Mouse (Mus musculus) mesoderm, embryonic 11.5 days (tissue): ENCODE results near the gene Rbms3.

ENCODE experiments used
- DNase-seq: peaks from one replicate; pipeline ENCODE4 v3.0.0-alpha.2; 2012; ENCODE audit warnings: low read depth, low spot score

Gene Rbms3

DNA sequence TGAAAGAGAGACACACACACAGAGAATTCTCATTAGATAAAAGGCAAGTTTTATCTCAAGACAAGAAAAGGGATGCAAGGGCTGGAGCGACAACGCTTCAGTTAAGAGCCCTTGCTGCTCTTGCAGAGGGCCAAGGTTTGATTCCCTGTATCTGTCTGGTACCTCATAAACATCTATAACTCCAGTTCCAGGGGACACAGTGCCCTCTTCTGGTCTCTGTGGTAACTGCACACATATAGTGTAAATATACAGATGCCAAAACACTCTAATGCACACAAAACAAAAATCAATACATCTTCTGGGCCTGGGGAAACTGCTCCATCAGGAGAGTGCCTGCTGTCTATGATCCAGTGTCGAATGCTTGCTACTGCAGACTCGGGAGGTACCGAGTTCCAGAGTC, 145.3 kb downstream of the Rbms3 start:
- peak; percentile 14 for DNase-seq

DNA sequence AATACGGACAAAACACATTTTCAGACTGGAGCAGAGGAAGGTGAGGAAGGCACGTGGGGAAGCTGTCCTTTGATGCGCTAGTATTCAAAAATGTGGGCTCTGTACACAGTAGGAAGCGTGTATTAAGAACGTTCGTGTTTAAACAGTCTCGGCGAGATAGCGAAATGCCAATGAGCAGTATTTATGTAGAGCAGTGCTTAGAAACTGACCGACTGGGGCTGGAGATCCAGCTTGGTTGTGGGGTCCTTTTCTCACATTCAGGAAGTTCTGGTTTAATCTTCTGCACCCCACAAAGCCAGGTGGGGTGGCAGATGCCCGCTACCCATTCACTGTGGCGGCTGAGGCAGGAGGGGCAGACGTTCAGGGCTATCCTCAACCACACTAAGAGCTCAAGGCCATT, 153.0 kb downstream of the Rbms3 start:
- no peak for DNase-seq

DNA sequence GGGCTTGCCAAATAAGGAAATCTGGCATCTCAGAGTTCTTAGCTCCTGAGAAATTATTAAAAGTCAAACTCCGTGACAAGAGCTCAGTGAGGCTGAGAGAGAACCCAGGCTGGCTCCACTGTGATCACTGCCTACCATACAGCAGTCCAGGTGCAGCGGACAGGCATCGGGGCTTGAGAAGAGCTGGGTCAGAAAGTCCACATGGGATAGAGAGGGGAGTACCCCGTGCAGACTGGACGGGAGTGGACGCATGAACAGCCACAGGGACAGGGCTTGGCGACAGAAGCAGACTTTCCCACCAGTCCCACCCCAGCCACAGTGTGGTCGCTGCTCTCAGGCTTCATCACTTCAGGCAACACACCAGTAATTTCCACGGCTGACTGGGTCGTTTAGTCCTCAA, 176.9 kb downstream of the Rbms3 start:
- no peak for DNase-seq

DNA sequence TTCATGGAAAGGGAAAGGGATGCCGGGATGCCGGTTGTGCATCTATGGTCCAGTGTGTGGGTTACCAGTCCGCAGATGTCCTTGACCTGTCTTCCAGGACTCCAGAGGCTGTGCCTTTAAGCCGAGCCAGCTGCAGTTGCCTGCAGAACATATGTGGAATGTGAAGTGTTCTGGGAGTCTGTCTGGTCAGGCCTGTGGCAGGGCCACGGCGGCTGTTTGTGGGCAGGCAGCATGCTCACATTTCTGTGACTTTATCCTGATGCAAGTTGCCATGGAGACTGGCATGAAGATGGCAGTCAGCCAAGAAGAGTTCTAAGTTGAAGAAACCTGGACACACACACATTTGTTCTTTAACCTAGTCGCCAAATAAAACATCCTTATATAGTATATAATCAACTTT, 187.1 kb downstream of the Rbms3 start:
- DNase-seq, result peak; percentile 56

DNA sequence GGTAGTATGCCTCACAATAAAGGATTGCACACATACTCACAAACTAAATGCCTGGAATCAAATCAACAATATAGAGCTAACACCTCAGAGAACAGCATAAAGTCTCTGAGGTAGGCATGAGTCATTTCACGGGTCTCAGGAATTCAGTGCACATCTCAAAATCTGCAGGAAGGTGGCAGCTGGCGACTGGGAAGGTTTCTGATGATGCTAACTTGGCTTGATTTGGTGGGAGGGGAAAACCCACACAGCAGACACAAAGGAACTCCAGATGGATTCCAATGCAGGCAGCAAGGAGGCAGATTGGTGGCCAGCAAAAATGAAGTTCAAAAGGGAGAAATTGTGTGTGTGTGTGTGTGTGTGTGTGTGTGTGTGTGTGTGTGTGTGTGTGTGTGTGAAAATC, 193.9 kb downstream of the Rbms3 start:
- no peak for DNase-seq

DNA sequence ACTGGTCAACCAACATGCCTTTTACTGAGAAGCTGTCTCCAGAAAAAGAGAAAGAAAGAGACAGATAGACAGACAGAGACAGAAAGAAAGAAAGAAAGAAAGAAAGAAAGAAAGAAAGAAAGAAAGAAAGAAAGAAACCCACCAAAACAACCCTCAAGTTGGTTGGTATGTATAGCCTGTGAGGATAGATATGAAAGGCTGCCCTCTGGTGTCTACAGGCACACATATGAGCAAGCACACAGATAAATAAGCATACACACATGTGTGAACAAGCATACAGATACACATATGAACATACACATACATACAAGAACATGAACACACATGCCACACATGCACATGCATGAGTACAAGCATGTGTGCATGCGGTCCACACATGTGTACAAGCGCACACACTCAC, 199.0 kb downstream of the Rbms3 start:
- no peak for DNase-seq

DNA sequence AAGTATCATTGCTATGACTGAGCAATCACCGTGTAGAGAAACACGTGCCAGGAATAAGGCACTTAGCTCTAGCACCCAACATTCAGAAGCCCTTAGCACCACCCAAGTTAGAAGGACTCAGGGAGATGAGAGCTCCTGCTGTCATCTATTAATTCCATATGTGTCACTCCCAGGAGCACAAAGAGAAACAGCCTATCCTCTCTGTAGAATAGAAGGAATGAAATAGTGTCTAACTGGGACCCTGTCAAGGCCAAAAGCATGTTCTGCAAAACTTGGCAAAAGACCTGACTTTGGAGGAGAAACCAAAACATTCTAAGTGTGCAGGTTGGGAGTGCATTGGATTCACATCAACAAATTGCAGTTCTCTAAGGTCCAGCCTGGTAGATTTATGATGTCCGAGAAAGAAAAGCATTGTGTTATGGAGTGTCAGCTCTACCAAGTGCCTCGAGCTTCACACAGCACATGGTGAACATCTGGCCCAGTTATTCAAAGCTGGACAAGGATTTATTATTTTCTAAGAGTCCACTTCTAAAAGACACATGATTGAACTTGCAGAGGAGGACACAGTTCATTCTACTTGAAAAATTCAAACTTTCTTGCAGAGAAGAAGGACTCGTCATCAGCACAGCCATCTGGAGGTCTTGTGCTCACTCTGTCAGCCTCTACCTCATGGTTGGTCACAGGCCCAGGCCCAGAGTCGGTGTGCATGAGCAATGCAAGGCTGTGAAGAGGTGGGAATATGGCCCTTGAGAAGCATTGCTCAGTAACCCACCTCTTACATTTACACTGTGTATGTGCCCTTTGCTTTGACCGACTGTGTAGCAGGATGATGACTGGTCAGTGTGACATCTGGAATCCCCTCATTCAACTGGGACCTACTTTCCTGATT, 200.3 kb downstream of the Rbms3 start:
- peak; percentile 56 for DNase-seq

DNA sequence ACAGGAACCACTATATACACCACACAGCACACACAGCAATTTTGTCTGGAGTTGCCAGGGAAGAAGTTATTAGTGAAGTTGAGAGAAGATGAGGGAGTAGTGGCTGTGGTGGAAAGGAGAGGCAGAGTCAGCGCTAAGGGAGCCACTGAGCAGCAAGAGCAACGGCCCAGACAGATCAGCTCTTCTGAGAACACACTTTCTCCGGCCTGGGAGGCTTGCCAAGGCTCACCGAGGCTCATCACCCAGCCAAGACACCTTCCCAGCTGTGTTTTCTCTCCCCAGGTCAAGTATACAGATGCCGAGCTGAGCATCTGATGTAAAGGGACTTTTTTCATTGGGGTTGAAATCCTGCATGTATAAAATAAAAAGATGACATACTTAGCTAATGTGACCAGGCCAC, 206.5 kb downstream of the Rbms3 start:
- DNase-seq, result no peak

DNA sequence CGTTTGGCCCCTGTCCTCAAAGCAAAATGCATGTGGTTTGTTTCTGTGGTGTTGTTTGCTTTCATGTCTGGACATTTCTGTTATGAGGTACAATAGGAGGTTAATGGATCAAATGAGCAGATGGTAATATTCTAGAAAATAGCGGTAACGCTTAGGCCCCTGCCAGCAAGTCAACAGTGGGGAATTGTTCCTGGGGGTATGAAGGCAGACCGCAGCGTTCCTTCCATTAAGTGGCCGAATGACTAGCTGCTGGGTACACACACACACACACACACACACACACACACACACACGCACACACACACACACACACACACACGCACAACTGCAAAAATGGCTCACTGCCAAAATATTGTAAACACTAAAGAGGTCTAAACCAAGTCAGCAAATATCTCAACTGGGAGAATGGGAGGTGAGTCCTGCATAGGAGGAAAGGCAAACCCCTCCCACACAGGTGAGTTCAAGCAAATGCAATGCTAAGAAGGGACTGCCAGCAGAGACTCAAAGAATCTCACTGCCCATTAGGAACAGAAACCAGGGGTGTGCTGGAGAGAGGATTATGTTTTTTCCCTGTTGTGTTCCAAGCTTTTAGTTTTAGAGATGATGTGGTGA, 209.7 kb downstream of the Rbms3 start:
- DNase-seq, result no peak

DNA sequence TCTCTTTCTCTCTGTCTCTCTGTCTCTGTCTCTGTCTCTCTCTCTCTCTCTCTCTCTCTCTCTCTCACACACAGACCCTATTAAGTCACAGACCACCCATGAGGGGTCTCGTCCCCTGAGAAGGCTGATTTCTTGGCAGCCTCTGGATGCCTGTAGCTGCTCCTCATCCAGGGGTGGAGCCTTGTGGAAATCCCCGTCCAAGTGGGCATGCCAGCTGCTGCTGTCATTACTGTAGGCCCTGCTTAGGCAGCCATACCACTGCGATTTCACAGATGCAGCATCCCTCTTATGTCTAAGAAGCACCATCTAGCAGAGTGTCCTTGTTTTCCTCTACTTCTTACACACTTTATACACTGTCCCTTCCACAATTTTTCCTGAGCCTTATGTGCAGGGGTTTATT, 216.5 kb downstream of the Rbms3 start:
- peak; percentile 36 for DNase-seq

DNA sequence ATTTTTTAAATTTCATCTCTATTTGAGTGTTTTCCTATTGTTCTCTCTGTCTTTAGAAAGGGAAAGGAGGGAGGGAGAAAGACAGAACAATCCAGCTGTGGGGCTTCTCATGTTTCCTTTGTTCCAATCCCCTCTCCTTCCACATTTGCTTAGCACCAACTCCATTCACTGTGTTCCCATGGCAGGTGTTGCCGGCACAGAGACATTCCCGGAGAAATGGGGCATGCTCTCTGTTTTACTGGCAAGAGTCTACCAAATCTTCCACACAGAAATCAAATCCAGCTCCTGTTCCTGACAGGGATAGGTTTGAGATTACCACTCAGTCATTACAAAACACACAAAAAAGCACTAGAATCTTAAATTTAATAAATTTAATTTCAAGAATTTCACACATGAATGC, 217.1 kb downstream of the Rbms3 start:
- no peak for DNase-seq

DNA sequence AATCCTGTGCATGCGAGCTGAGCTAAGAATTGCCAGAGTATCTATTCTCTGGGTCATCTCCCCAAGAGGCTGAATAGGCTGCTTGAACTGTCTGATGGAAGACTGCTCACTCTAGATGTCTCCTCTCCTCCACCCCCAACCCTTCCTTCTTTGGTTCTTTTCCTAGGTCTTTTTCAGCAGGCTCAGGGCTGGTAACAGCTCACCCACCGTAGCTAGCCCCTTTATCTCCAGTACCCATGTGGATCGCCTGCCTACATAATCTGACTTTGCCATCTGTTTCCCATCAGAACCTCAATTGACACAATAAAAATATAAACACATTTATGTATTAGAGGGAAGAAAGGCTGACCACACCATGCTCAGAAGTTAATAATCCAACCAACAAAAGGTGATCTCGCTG, 225.1 kb downstream of the Rbms3 start:
- no peak for DNase-seq

DNA sequence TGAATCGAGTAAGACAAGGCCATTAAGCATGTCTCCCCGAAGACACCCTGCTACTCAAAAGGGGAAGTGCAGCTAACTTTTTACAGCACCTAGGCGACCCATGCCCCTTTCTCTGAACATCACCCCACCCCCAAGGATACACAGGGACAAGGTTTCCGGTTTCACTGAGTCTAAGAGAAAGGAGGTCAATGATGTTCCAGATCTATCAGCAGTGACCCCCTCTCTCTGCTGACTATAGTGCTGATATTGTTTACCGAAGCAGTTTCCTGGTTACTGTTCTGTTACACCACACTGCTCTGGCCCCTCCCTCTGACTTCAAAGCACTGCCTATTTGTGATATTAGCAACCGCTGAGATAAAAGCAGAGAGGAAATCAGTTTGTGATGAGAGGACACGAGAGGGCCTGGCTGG, 229.4 kb downstream of the Rbms3 start:
- DNase-seq, result no peak

DNA sequence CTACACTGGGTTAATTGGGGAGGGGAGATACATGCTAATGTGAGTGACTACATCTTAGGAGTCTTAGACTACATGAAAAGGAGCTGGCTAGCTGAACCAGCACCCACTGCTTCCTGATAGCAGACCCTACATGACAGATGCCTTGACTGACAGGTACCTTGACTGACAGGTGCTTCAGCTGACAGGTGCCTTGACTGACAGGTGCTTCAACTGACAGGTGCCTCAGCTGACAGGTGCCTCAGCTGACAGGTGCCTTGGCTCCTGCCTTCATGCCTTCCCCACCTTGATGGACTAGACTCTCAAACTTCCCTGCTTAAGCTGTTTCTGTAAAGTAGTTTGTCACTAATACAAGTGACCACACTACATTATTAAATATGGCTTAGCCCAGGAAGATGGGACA, 232.6 kb downstream of the Rbms3 start:
- DNase-seq, result no peak

DNA sequence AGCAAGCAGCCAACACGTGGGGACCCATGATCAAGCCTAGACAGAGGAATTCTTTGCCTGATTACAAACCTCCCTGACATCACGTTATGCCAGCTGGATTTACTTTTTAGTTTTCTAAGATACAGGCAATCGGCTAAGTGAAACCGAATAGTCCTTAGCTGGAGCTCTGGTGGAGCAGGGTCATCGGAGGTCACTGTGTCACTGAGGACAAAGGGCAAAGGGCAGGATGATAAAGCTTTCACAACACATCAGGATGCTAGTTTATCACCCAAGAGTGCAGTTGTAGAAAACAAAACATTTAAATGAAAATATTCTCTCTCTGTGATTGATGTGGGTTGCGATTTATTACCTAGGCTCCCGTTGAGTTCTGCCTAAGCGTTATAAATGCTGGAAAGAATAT, 233.1 kb downstream of the Rbms3 start:
- DNase-seq, result no peak

DNA sequence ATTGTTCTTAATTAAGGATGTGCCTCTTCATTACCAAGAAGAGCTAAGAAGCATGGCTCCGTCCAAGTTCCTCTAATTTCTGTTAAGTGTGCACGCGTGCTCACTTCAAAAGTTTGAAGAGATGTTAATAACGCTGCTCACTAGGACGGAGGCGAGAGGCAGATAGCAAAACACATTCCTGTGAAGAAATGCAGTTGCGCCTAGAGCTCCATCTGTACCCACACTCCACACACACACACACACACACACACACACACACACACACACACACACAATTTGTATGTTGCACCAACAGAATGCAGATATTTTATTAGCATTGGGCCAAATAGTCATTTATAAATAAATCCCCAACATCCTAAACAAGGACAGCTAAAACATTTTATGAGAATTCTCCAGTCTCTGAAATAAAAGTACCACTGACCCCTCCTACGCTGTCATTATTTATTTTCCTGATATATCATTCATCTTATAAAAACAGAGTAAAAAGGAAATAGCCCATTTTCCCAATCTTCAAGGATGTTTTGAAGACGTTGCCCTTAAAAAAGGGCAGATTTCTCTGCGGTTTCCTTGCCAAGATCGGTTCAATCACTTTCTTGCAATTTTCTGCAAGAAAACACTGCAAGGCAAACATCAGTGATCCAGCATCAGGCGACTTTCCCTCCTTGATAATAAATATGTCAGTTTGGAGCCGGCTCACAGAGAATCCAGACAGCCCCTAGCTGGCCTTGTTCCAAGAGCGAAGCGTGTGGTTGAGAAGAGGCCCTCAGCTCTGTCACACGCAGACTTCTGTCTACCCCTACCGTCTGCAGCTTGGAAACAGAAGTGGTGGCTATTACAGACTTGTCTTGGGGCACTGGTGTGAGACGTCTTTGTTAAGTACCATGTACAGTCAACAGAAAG, 235.8 kb downstream of the Rbms3 start:
- DNase-seq, result peak; percentile 66

DNA sequence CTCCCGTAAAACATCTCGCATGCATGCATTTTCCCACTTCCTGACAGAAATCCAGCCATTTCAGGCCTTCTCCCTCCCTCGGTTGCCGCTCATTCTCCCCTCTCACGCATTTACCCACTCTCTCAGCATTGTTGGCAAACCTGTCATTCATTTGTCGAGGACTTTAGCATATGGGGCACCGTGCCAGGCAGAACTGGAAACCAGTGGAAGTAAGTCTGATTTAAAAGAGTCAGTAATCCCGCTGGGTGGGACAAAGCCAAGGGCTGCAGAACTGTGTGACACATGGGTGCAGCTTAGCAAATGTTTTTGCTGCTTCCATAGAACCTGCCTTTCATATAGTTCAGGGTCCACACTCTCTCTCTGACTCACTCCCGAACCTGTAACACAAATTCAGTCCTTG, 241.7 kb downstream of the Rbms3 start:
- no peak for DNase-seq

DNA sequence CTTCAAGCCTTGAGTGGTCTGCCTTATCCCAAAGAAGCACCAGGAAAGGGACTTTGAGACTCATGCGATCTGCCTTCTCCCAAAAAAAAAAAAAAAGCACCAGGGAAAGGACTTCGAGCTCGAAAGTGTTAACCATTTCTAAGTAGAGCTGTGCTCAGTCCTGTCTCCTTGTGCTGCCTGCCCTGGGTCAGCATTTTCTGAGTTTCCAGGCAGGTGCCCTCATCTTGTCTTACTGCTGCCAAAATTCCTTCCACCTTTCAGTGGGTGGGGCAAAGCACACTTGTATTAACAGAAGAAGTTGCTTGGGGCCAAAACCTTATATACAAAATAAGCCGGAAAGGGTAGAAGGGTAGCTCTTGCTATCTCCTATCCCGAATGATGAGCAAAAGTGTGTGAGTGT, 248.8 kb downstream of the Rbms3 start:
- DNase-seq, result no peak

DNA sequence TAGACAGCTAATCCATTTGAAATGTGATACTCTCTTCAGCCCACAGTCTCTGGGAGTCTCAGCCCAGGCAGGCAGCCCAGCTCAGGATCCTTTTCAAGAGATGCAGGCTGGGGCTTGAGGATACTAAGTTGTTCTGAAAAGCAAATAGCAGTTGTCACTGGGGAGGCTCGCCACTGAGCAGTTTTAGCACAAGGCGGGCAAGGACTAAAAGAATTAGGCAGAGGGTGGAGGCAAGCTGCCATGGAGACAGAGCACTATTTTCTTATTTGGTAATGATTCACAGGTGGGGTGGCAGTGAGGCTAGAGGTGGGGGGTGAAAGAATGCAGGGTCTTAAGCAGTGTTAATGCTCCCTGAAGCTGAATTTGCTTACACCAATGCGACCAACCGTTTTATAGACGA, 249.6 kb downstream of the Rbms3 start:
- peak; percentile 60 for DNase-seq

DNA sequence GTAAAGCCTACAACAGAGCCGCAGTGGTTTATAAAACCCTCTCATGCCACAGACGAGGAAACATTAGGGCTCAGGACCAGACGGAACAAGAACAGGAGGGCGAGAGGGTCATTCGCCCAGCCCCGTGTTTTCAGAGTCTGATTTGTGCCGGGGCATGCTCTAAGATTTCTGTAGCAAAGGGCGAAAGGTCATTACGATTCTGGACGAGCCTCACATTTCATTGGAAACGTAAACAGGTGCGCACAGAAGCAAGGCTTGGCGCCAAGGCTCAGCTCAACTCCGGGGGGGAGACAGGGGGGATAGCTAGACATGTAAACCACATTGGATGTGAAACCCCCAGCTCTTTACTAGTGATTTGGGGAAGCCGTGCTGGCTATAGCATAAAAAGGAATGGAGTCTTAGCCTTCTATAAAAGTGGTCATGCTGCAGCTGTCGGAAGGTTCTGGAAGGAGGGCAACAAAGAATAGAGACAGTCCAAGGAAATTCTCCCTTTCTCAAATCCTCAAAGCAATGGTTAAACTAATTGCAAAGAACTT, 250.2 kb downstream of the Rbms3 start:
- DNase-seq, result no peak

DNA sequence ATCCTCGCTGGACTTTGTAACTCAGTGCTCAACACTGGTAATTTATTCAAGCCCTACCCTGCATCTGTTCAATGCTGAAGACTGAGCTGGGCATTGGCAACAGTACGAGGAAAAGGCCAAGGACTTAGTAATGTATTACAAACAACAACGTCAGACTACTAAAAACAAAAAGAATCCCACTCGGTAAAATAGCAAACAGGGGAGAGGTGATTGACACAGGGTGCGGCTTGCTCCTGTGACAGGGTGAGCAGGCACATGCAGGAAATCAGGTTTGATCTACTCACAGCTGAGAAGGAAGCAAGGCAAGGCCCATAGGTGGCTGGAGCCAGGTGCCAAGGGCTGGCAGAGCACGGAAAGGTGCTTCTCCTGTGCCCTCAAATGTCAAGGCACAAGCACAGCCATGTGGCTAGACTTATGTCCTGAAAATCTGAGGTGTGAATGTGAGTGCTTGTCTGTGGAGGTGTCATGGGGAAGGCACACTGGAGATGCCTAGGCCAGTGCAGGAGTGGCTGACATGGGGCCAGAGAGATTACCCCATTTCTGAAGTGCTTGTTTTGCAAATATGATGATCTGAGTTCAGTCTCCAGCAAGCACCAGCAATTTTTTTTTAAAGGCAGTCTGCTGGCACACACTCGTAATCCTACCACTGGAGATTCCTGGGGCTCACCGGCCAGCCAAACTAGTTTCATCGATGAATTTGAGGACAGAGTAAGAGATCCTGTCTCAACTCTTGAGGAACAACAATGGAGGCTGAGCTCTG, 251.4 kb downstream of the Rbms3 start:
- DNase-seq, result no peak
